Mouse (Mus musculus): ENCODE results near the gene Kcnh2. TPM values are rescaled to one million over a fixed set of nuclear protein-coding genes. Genes with fewer than 3 reads are reported as not detected.

Kcnh2 gene
- total RNA-seq, 2 experiments from 2014 or later, result 75.5 to 85.8 TPM

DNA sequence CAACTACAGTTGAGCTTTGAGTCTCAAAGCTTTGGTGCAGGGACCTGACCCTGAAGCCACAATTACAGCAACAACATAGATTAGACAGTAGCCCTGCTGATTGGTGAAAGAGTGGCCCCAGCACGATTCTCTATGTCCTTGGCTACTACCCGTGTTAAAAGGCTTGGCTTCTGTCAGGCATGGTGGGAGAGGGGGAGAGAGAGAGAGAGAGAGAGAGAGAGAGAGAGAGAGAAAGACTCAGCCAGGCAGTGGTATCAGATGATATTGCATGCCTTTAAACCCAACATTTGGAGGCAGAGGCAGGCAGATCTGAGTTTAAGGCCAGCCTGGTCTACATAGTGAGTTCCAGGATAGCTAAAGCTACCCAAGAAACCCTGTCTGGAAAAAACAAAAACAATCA is 30.6 kb upstream of the Kcnh2 start:
- intact Hi-C loops (cut with DNase I), result loop anchor here (2.0 to 10.0 kb wide), 2 partner anchors 17 to 217 kb away; partner anchors contain the start of genes Nos3 and Nupl2
- DNase-seq, result no peak

- intact Hi-C loops (cut with DNase I), result loop anchor here (10.0 kb wide), 1 partner anchor 217 kb away; the partner anchor contains the start of gene Nupl2
- DNase-seq, result no peak
Observed at GRCm38 (mm10) chr5:24381486-24381885, 30.1 kb upstream of the Kcnh2 start.

DNA sequence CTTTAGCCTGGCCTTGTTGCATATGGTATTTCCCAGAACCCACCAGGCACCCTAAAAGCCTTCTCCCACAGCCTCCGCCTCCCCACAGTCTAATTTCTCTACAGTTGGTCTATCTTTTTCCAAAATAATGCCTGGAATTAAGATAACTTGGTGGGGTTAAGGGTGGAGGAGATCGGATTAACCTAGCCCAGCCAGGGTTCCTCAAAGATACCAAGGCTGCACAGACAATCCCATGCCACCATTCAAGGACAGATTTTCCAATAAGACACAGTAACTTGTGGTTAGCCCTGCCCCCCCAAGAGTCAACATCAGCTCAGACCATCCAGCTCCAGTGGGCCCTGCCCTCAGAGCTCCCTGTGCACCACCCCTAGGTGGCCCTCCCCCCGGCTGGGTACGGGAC is 29.1 kb upstream of the Kcnh2 start:
- intact Hi-C loops (cut with DNase I), result loop anchor here (10.0 kb wide), 1 partner anchor 216 kb away; the partner anchor contains the start of gene Nupl2
- no peak for DNase-seq

DNA sequence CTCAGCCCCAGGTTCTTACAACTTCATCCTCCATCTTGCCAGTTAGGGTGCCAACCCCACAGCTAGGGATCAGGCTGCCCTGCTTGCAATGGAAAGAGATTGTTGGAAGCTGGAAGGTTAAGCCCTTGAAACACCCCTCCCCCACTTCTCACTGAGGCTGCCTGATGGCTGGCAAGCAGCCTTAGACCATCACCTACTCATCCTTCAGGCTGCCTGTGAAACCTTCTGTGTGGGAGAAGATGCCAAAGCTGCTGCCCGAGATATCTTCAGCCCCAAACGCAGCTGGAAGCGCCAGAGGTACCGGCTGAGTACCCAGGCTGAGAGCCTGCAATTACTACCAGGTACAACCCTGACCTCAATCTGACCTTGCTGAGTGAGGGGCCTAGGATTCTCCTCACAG is 28.1 kb upstream of the Kcnh2 start:
- no peak for DNase-seq
- intact Hi-C loops (cut with DNase I), result no loop called here

GRCm38 (mm10) chr5:24378700-24379099 is 27.3 kb upstream of the Kcnh2 start:
- intact Hi-C loops (cut with DNase I), result no loop called here
- no peak for DNase-seq

DNA sequence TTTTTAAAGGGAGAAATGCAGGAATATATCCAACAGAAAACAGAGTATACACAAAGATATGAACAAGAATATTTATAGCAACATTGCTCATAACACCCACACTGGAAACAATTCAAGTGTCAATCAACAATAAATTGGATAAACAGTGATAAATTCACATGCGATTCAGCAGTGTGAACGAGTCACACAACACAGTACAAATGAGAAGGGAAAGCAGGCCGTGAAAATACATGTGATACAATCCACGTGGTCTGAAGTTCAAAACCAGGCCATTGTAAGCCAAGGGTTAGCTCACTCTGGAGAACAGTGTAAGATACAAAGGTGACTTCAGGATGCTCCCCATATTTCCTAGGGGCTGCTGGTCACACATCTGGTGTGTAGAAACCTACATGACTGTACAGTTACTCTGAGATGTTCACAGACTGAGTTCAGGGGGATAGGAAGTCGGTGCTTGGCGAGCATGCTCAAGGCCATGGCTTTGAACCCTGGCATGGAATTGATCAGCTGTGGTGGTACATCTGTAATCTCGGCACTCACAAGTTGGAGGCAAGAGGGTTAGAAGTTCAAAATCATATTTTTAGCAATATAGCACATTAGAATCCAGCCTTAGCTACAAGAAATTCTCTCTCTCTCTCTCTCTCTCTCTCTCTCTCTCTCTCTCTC is 23.4 kb upstream of the Kcnh2 start:
- intact Hi-C loops (cut with DNase I), result no loop called here
- no peak for DNase-seq

DNA sequence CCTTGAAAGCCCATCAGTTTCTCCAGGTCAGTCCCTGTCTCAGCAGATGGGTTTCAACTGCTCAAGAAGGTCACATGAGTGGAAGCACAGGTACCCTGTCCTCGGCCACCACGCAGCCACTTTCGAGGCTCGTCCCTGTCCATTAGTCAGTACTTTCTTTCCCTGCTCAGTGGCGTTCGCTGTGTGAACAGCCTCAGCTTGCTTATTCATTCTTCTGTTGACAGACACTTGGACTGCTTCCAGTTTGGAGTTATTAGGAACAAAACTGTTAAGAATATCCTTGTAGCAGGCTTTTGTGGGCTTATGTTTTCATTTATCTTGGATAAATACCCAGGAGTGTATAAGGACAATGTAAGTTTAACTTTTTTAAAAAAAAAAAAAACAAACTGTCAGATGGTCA is 22.8 kb upstream of the Kcnh2 start:
- peak in 1 of 2 experiments; percentile 40 for DNase-seq
- intact Hi-C loops (cut with DNase I), result no loop called here

GRCm38 (mm10) chr5:24373807-24374206 is 22.4 kb upstream of the Kcnh2 start:
- intact Hi-C loops (cut with DNase I), result no loop called here
- DNase-seq, result no peak

- no peak for DNase-seq
- intact Hi-C loops (cut with DNase I), result no loop called here
Observed at GRCm38 (mm10) chr5:24369767-24370166, 18.4 kb upstream of the Kcnh2 start.

- intact Hi-C loops (cut with DNase I), result no loop called here
Observed at GRCm38 (mm10) chr5:24366426-24366825, 15.0 kb upstream of the Kcnh2 start.

DNA sequence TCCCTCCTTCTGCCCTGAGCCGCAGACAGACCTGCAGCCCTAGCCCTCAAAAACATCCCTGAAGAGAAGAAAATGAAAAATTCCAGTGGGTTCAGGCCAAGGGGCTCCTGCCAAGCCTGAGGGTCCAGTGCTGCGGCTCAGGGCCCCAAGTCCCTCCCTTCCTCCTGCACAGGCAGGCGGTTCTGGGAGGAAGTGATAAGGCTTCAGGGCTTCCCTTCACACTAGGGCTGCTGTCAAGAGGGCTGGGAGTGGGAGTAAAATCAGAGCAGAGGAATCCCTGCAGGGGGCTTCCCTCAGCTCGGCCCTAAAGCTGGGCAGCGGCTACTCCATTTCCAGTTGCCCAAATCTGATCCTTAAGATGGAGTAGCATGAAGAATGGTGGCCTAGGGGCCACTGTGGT is 14.1 kb upstream of the Kcnh2 start:
- peak in 1 of 2 experiments; percentile 43 for DNase-seq
- intact Hi-C loops (cut with DNase I), result loop anchor here (2.0 kb wide), 1 partner anchor 17 kb away; no protein-coding TSS in a partner anchor

More at GRCm38 (mm10) chr5:24366426-24366825, 15.0 kb upstream of the Kcnh2 start:
- DNase-seq, result no peak

GRCm38 (mm10) chr5:24364963-24365362 is 13.6 kb upstream of the Kcnh2 start:
- intact Hi-C loops (cut with DNase I), result loop anchor here (2.0 kb wide), 1 partner anchor 18 kb away; no protein-coding TSS in a partner anchor
- no peak for DNase-seq

- peak; percentile 75 to 76 for DNase-seq
- intact Hi-C loops (cut with DNase I), result loop anchor here (2.0 kb wide), 1 partner anchor 18 kb away; no protein-coding TSS in a partner anchor
Observed at GRCm38 (mm10) chr5:24364508-24364907, 13.1 kb upstream of the Kcnh2 start, which contains the start of gene Nos3. TSS of gene Nos3 (plus strand) at chr5:24364810.

DNA sequence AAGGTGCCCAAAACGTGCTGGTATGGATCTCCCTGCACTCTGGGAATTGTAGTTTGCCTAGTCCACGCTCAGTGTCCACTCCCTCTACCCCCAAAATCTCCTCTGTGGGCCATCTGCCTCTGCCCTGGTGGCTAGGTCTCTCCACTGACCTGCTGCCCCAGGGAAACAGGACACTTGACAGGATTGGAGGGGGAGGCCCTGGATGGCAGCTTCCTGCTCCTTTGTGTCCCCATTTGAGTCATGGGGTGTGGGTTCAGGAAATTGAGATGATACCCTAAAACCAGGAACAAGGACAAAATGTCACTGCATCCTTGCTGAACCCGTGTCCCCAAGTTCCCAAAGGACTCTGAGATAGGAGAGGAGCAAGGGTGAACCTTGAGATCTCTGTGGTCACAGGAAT is 12.7 kb upstream of the Kcnh2 start:
- intact Hi-C loops (cut with DNase I), result loop anchor here (2.0 kb wide), 1 partner anchor 19 kb away; no protein-coding TSS in a partner anchor
- no peak for DNase-seq

- intact Hi-C loops (cut with DNase I), result loop anchor here (1.0 kb wide), 1 partner anchor 23 kb away; no protein-coding TSS in a partner anchor
- no peak for DNase-seq
Observed at GRCm38 (mm10) chr5:24363467-24363866, 12.1 kb upstream of the Kcnh2 start.

DNA sequence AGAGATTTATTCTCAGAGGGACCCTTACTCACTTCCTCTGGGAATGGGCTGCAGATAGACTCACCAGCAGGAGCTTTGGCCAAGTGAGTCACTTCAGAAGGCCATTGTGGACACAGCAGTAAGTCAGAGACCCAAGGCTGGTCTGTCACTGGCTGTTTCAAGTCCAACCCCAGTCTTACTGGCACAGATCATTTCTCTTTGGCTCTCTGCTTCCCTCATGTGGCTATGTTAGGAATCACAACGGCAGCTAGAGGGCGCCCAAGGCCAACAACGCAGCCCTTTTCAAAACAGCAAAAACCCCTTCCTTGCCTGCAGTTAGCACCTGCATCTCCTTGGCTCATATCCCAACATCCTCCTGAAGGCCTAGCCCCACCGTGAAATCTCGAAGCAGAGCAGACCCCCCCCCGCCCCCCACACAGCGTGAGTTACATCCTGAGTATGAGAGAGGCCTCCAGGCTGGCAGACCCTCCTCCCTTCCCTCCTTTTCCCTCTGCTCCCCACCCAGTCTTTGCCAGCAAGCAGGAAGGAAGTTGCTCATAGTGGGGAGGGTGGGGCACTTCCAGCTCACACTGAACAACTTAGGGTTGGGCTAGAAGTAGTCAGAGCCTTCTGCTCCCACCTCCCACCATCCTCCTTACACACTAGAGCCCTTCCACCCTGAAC is 9.5 kb upstream of the Kcnh2 start:
- DNase-seq, result peak; percentile 84 to 92
- intact Hi-C loops (cut with DNase I), result loop anchor here (1.0 kb wide), 2 partner anchors 25 to 32 kb away; partner anchors contain the start of gene Abcb8

DNA sequence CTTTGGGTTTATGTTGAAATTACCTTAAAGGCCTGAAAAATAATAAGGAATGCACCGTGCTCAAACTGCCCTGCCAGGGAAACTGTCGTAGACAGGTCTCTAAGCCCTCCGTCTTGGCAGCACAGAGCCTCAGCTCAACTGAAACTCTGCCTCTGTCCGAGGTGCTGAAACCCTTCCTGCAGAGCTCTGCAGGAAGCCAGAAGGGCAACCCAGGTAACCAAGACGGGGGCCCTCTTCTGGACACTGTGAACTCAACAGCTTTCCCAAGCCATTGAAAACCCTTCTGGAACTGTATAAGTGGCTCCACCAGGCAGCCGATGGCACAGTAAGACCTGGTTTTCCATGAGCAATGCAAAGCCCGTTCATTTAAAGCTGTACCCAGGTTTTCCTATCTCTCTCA is 6.1 kb upstream of the Kcnh2 start:
- peak; percentile 82 to 89 for DNase-seq
- intact Hi-C loops (cut with DNase I), result loop anchor here (1.0 kb wide), 1 partner anchor 91 kb away; no protein-coding TSS in a partner anchor

DNA sequence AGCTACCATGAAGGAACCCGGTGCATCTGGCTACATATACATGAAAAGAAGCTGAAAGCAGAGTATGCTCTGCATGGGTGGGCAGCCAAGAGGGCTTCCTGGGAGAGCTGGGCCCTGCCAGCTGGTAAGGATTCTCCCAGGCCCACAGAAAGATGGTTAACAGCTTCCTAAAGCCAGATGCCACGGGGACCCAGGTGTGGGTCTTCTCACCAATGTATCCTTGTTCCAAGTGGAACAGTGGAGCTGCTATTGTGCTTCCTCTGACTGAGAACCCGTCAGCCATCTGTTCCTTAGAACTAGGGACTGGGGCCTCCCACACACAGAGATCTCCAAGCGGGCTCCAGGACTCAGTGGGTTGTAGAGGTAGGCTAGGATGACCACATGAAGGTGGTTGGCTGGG is 5.4 kb upstream of the Kcnh2 start:
- no peak for DNase-seq

GRCm38 (mm10) chr5:24353327-24353726 is 1.9 kb upstream of the Kcnh2 start:
- DNase-seq, result no peak
- intact Hi-C loops (cut with DNase I), result no loop called here

More for the DNA sequence above, 5.4 kb upstream of the Kcnh2 start:
- intact Hi-C loops (cut with DNase I), result loop anchor here (1.0 kb wide), 1 partner anchor 90 kb away; no protein-coding TSS in a partner anchor

DNA sequence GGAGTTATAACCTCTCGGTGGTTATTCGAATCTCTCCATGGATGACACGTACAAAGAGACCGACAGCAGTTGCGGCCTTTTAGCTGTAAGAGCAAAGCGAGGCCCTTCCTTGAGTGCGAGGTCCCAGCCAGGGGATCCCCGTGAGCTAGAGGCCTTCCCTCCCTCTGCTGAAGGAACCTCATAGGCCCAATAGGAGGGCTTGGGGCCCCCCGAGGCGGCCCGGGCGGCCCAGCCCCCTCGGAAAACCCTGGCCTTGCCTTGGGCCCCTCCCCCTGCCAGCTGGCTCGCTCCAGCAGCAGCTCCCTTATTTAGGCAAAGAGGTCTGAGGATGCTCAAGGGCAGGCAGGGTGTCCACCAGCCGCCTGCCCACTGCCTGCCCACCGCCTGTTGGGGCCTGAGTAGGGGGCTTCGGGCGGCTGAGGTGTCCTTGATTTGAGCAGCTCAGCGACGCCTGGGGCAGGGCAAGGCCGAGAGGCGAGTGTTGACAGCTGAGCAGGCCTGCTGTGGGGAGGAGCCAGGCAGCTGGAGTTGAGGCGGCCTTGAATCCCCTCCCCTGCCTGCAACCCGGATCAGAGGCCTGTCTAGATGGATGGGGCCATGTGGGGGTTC is 951 bp upstream of the Kcnh2 start:
- intact Hi-C loops (cut with DNase I), result no loop called here
- DNase-seq, result peak; percentile 72 to 82

DNA sequence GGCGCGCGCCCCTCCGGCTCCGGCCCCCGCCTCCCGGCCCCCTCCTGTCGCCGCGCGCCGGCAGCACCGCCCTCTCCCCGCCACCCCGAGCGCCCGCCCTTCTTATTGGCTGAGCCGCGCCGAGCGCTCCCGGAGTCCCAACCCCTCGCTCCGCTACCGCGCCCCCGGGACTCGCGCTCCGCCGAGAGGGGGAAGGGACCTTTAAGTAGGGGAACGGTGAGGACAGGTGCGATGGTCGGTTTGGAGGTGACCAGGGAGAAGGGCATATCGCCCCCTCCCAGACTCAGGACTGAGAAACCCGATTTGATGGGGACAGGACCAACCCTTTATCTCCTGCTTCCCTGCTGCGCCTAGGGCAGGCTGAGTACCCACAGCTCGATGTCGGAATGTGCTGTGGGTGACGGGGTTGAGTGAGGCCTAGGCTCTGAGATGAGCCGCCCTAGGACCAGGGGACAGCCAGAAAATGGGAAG is 332 bp upstream of the Kcnh2 start:
- intact Hi-C loops (cut with DNase I), result no loop called here
- DNase-seq, result peak; percentile 87 to 89

All from heart, postnatal 14 days (tissue).